Mouse (Mus musculus) kidney, embryonic 15.5 days (tissue): Measurements from ENCODE around the gene Usp29. TPM values are rescaled to one million over a fixed set of nuclear protein-coding genes. Genes with fewer than 3 reads are reported as not detected.

ENCODE experiments used
- ATAC-seq: fragments of 200-750 bp; cut with Nextera tagmentation; replicated peaks from 2 replicates; pipeline ENCODE4 v1.8.0; 2017; ENCODE audit warnings: moderate TSS enrichment; ENCODE audit not compliant: low FRiP score
- H3K27ac ChIP-seq: fragments of 300-500 bp; sonication (generic); 2 replicates; pipeline ENCODE4 v1.5.1; 2015; ENCODE audit warnings: mild to moderate bottlenecking, inconsistent platforms
- H3K27me3 ChIP-seq: fragments of 300-500 bp; sonication (generic); 2 replicates; pipeline ENCODE4 v1.6.1; 2015; ENCODE audit warnings: inconsistent platforms
- H3K36me3 ChIP-seq: fragments of 300-500 bp; sonication (generic); 2 replicates; pipeline ENCODE4 v1.6.1; 2015; ENCODE audit warnings: inconsistent platforms
- H3K4me1 ChIP-seq: fragments of 300-500 bp; sonication (generic); 2 replicates; pipeline ENCODE4 v1.6.1; 2015; ENCODE audit warnings: inconsistent platforms
- H3K4me2 ChIP-seq: fragments of 300-500 bp; sonication (generic); 2 replicates; pipeline ENCODE4 v1.6.1; 2015; ENCODE audit warnings: moderate library complexity, mild to moderate bottlenecking, inconsistent platforms
- H3K4me3 ChIP-seq: fragments of 300-500 bp; sonication (generic); replicated peaks from 2 replicates; pipeline ENCODE4 v1.5.1; 2015; ENCODE audit warnings: mild to moderate bottlenecking, inconsistent platforms
- H3K9ac ChIP-seq: fragments of 300-500 bp; sonication (generic); 2 replicates; pipeline ENCODE4 v1.6.1; 2015; ENCODE audit warnings: mild to moderate bottlenecking, inconsistent platforms
- H3K9me3 ChIP-seq: fragments of 300-500 bp; sonication (generic); replicated peaks from 2 replicates; pipeline ENCODE4 v1.6.1; 2016; ENCODE audit warnings: inconsistent platforms
- WGBS: fragments of 180-500 bp; shearing (Covaris S2); methylation state at CpG from one replicate; pipeline ENCODE4 v1.1.7; 2015; ENCODE audit warnings: mixed read lengths; 5-methylcytosine and 5-hydroxymethylcytosine counted together
- polyA plus RNA-seq: library from polyadenylated mRNA; unstranded; fragments of >200 nt; fragmentation: Nextera tagmentation; extraction: Ambion mirVana; gene quantifications from 2 replicates; pipeline ENCODE4 v1.2.1, GENCODE M21; 2015

Usp29 gene
- polyA plus RNA-seq, 1 experiment from 2014 or later: 7.3 TPM

- Histone ChIP-seq H3K9ac (peak overlapping the region; percentile 21; the same call in 1 of the 2 replicates), H3K27me3 (no peaks in the 10 kb centered on the region), H3K4me3 (peak overlapping the region; percentile 67), H3K4me1 (0 out of 2 replicates have a peak, but pooled peaks cover 4% of the 10 kb centered on the region), H3K9me3 (peaks cover 31% of the 10 kb centered on the region), H3K36me3 (peaks cover 4% of the 10 kb centered on the region), H3K4me2 (peak overlapping the region; percentile 64), H3K27ac (peak overlapping the region; percentile 61)
- no peak for ATAC-seq
- WGBS: 45% methylated on average over 15 of the region's 15 CpGs
Observed at GRCm38 (mm10) chr7:6730801-6731200, 423 bp downstream of the Usp29 start.

GRCm38 (mm10) chr7:6731373-6731772 is 995 bp downstream of the Usp29 start:
- Histone ChIP-seq H3K9ac (0 out of 2 replicates have a peak overlapping the region, but pooled peaks have one; percentile 21), H3K4me2 (peak overlapping the region; percentile 64), H3K4me3 (peak overlapping the region; percentile 67), H3K27me3 (no peaks in the 10 kb centered on the region), H3K27ac (no peak overlapping the region), H3K4me1 (0 out of 2 replicates have a peak, but pooled peaks cover 4% of the 10 kb centered on the region), H3K36me3 (no peaks in the 10 kb centered on the region; the same call in 1 of the 2 replicates), H3K9me3 (peaks cover 31% of the 10 kb centered on the region)
- 47% methylated on average over 3 of the region's 3 CpGs for WGBS
- ATAC-seq: no peak

- Histone ChIP-seq H3K4me1 (0 out of 2 replicates have a peak, but pooled peaks cover 4% of the 10 kb centered on the region), H3K9ac (no peak overlapping the region), H3K4me3 (peak overlapping the region; percentile 67), H3K4me2 (peak overlapping the region; percentile 64), H3K9me3 (peaks cover 31% of the 10 kb centered on the region), H3K27ac (no peak overlapping the region), H3K36me3 (no peaks in the 10 kb centered on the region; the same call in 1 of the 2 replicates), H3K27me3 (no peaks in the 10 kb centered on the region)
- no peak for ATAC-seq
- WGBS: 44% methylated on average over 4 of the region's 4 CpGs
Observed at GRCm38 (mm10) chr7:6731930-6732329, 1.6 kb downstream of the Usp29 start.

GRCm38 (mm10) chr7:6736060-6736459 is 5.7 kb downstream of the Usp29 start:
- H3K9me3 ChIP-seq: no peaks in the 10 kb centered on the region
- H3K4me2 ChIP-seq: no peak overlapping the region
- no peaks in the 10 kb centered on the region for H3K4me1 ChIP-seq
- WGBS: 69% methylated on average over 1 of the region's 1 CpGs
- H3K4me3 ChIP-seq: no peak overlapping the region
- H3K9ac ChIP-seq: no peak overlapping the region
- no peak for ATAC-seq
- H3K27ac ChIP-seq: no peak overlapping the region
- H3K27me3 ChIP-seq: no peaks in the 10 kb centered on the region
- H3K36me3 ChIP-seq: no peaks in the 10 kb centered on the region

- H3K9ac ChIP-seq: no peak overlapping the region
- H3K9me3 ChIP-seq: no peaks in the 10 kb centered on the region
- peak; percentile 76 for ATAC-seq
- no peak overlapping the region for H3K4me2 ChIP-seq
- H3K36me3 ChIP-seq: no peaks in the 10 kb centered on the region
- WGBS: 33% methylated on average over 10 of the region's 10 CpGs
- H3K27ac ChIP-seq: peak overlapping the region; percentile 73
- no peaks in the 10 kb centered on the region for H3K27me3 ChIP-seq
- peaks cover 12% of the 10 kb centered on the region for H3K4me1 ChIP-seq
- H3K4me3 ChIP-seq: no peak overlapping the region
Observed at GRCm38 (mm10) chr7:6744281-6744904, 14.0 kb downstream of the Usp29 start.

GRCm38 (mm10) chr7:6749196-6749595 is 18.8 kb downstream of the Usp29 start:
- H3K4me3 ChIP-seq: no peak overlapping the region
- H3K9me3 ChIP-seq: no peaks in the 10 kb centered on the region
- H3K9ac ChIP-seq: no peak overlapping the region
- 58% methylated on average over 7 of the region's 7 CpGs for WGBS
- no peaks in the 10 kb centered on the region for H3K27me3 ChIP-seq
- H3K36me3 ChIP-seq: no peaks in the 10 kb centered on the region
- no peak overlapping the region for H3K4me2 ChIP-seq
- peaks cover 11% of the 10 kb centered on the region; the same call in 1 of the 2 replicates for H3K4me1 ChIP-seq
- no peak for ATAC-seq
- H3K27ac ChIP-seq: no peak overlapping the region

GRCm38 (mm10) chr7:6753440-6753839 is 23.1 kb downstream of the Usp29 start:
- H3K27ac ChIP-seq: no peak overlapping the region
- no peaks in the 10 kb centered on the region for H3K36me3 ChIP-seq
- peaks cover 9% of the 10 kb centered on the region; the same call in 1 of the 2 replicates for H3K4me1 ChIP-seq
- H3K4me2 ChIP-seq: no peak overlapping the region
- H3K4me3 ChIP-seq: no peak overlapping the region
- H3K27me3 ChIP-seq: no peaks in the 10 kb centered on the region
- 20% methylated on average over 4 of the region's 4 CpGs for WGBS
- no peak overlapping the region for H3K9ac ChIP-seq
- H3K9me3 ChIP-seq: no peaks in the 10 kb centered on the region
- no peak for ATAC-seq

- Histone ChIP-seq H3K27me3 (no peaks in the 10 kb centered on the region), H3K4me2 (no peak overlapping the region), H3K27ac (no peak overlapping the region), H3K4me3 (no peak overlapping the region), H3K4me1 (peaks cover 16% of the 10 kb centered on the region), H3K36me3 (no peaks in the 10 kb centered on the region), H3K9me3 (no peaks in the 10 kb centered on the region), H3K9ac (no peak overlapping the region)
- 82% methylated on average over 4 of the region's 4 CpGs for WGBS
- ATAC-seq: no peak
Observed at GRCm38 (mm10) chr7:6756777-6757291, 26.5 kb downstream of the Usp29 start.

- Histone ChIP-seq H3K4me3 (no peak overlapping the region), H3K9ac (no peak overlapping the region), H3K4me1 (peaks cover 12% of the 10 kb centered on the region), H3K27ac (0 out of 2 replicates have a peak overlapping the region, but pooled peaks have one; percentile 3), H3K4me2 (no peak overlapping the region), H3K36me3 (no peaks in the 10 kb centered on the region), H3K27me3 (no peaks in the 10 kb centered on the region), H3K9me3 (no peaks in the 10 kb centered on the region)
- no peak for ATAC-seq
- 67% methylated on average over 12 of the region's 12 CpGs for whole genome bisulfite sequencing
Observed at GRCm38 (mm10) chr7:6759698-6760097, 29.3 kb downstream of the Usp29 start.

- Histone ChIP-seq H3K36me3 (no peaks in the 10 kb centered on the region), H3K4me1 (peaks cover 12% of the 10 kb centered on the region), H3K4me2 (no peak overlapping the region), H3K27ac (0 out of 2 replicates have a peak overlapping the region, but pooled peaks have one; percentile 3), H3K9ac (no peak overlapping the region), H3K27me3 (no peaks in the 10 kb centered on the region), H3K9me3 (no peaks in the 10 kb centered on the region), H3K4me3 (no peak overlapping the region)
- 23% methylated on average over 6 of the region's 6 CpGs for WGBS
- no peak for ATAC-seq
Observed at GRCm38 (mm10) chr7:6760170-6760569, 29.8 kb downstream of the Usp29 start.

- H3K4me2 ChIP-seq: no peak overlapping the region
- no peaks in the 10 kb centered on the region for H3K9me3 ChIP-seq
- peak; percentile 66 for ATAC-seq
- no peak overlapping the region for H3K27ac ChIP-seq
- H3K9ac ChIP-seq: no peak overlapping the region
- 46% methylated on average over 5 of the region's 5 CpGs for WGBS
- H3K36me3 ChIP-seq: 0 out of 2 replicates have a peak, but pooled peaks cover 3% of the 10 kb centered on the region
- H3K4me3 ChIP-seq: no peak overlapping the region
- no peaks in the 10 kb centered on the region for H3K27me3 ChIP-seq
- H3K4me1 ChIP-seq: peaks cover 16% of the 10 kb centered on the region
Observed at GRCm38 (mm10) chr7:6765240-6765639, 34.9 kb downstream of the Usp29 start.

GRCm38 (mm10) chr7:6770286-6770685 is 39.9 kb downstream of the Usp29 start:
- H3K36me3 ChIP-seq: 0 out of 2 replicates have a peak, but pooled peaks cover 3% of the 10 kb centered on the region
- H3K9ac ChIP-seq: no peak overlapping the region
- H3K27me3 ChIP-seq: no peaks in the 10 kb centered on the region
- no peak overlapping the region for H3K4me3 ChIP-seq
- peak; percentile 64 for ATAC-seq
- peak overlapping the region; percentile 28; the same call in 1 of the 2 replicates for H3K4me2 ChIP-seq
- H3K27ac ChIP-seq: peak overlapping the region; percentile 64
- H3K9me3 ChIP-seq: no peaks in the 10 kb centered on the region
- H3K4me1 ChIP-seq: peaks cover 36% of the 10 kb centered on the region
- WGBS: 5% methylated on average over 8 of the region's 8 CpGs
